Mouse (Mus musculus) liver, embryonic 13.5 days (tissue): ENCODE results near the gene Hc. TPM values are rescaled to one million over a fixed set of nuclear protein-coding genes. Genes with fewer than 3 reads are reported as not detected.
A peak's percentile ranks its signal among the peaks of the same experiment; 100 is the strongest.

Experiments used
- ATAC-seq: fragments of 200-750 bp; cut with Nextera tagmentation; 2 replicates; pipeline ENCODE4 v1.8.0; 2017; ENCODE audit warnings: low read depth, mild to moderate bottlenecking, moderate number of reproducible peaks, moderate library complexity
- DNase-seq: peaks from one replicate; pipeline ENCODE4 v3.0.0; 2022
- H3K27ac ChIP-seq: fragments of 300-500 bp; sonication (generic); 2 replicates; pipeline ENCODE4 v1.5.1; 2015; ENCODE audit warnings: moderate library complexity, mild to moderate bottlenecking, inconsistent platforms
- H3K27me3 ChIP-seq: fragments of 300-500 bp; sonication (generic); 2 replicates; pipeline ENCODE4 v1.6.1; 2015; ENCODE audit warnings: mild to moderate bottlenecking, inconsistent platforms
- H3K36me3 ChIP-seq: fragments of 300-500 bp; sonication (generic); 2 replicates; pipeline ENCODE4 v1.6.1; 2015; ENCODE audit warnings: mild to moderate bottlenecking, inconsistent platforms
- H3K4me1 ChIP-seq: fragments of 300-500 bp; sonication (generic); replicated peaks from 2 replicates; pipeline ENCODE4 v1.6.1; 2015; ENCODE audit warnings: inconsistent platforms
- H3K4me2 ChIP-seq: fragments of 300-500 bp; sonication (generic); 2 replicates; pipeline ENCODE4 v1.6.1; 2015; ENCODE audit warnings: inconsistent platforms, mild to moderate bottlenecking, moderate library complexity
- H3K4me3 ChIP-seq: fragments of 300-500 bp; sonication (generic); replicated peaks from 2 replicates; pipeline ENCODE4 v1.5.1; 2015; ENCODE audit warnings: mild to moderate bottlenecking, inconsistent platforms
- H3K9ac ChIP-seq: fragments of 300-500 bp; sonication (generic); 2 replicates; pipeline ENCODE4 v1.6.1; 2015; ENCODE audit warnings: mild to moderate bottlenecking, inconsistent platforms
- H3K9me3 ChIP-seq: fragments of 300-500 bp; sonication (generic); replicated peaks from 2 replicates; pipeline ENCODE4 v1.6.1; 2016; ENCODE audit warnings: inconsistent platforms
- WGBS: fragments of 180-500 bp; shearing (Covaris S2); methylation state at CpG from one replicate; pipeline ENCODE4 v1.1.7; 2015; ENCODE audit not compliant: insufficient replicate concordance; 5-methylcytosine and 5-hydroxymethylcytosine counted together
- polyA plus RNA-seq: library from polyadenylated mRNA; unstranded; fragments of >200 nt; fragmentation: Nextera tagmentation; extraction: Ambion mirVana; gene quantifications from 2 replicates; pipeline ENCODE4 v1.2.1, GENCODE M21; 2015

The Hc gene
- polyA plus RNA-seq, 1 experiment from 2014 or later = 17.8 TPM

GRCm38 (mm10) chr2:34992729-34993695, 68.2 kb downstream of the Hc start:
- Histone ChIP-seq H3K36me3 (no peaks in the 10 kb centered on the region), H3K27me3 (peaks cover 6% of the 10 kb centered on the region; the same call in 1 of the 2 replicates), H3K4me1 (no peaks in the 10 kb centered on the region), H3K4me2 (no peak overlapping the region), H3K9ac (no peak overlapping the region), H3K9me3 (no peaks in the 10 kb centered on the region), H3K27ac (no peak overlapping the region), H3K4me3 (no peak overlapping the region)
- 27% methylated on average over 9 of the region's 9 CpGs for WGBS
- ATAC-seq (no peak), DNase-seq (no peak)

GRCm38 (mm10) chr2:34991966-34992365, 69.3 kb downstream of the Hc start:
- WGBS = 50% methylated on average over 3 of the region's 3 CpGs
- H3K27ac ChIP-seq = no peak overlapping the region
- no peak for ATAC-seq
- no peaks in the 10 kb centered on the region for H3K36me3 ChIP-seq
- no peak overlapping the region for H3K4me3 ChIP-seq
- no peak for DNase-seq
- no peak overlapping the region for H3K9ac ChIP-seq
- H3K4me2 ChIP-seq = no peak overlapping the region
- H3K9me3 ChIP-seq = no peaks in the 10 kb centered on the region
- no peaks in the 10 kb centered on the region for H3K4me1 ChIP-seq
- H3K27me3 ChIP-seq = peaks cover 6% of the 10 kb centered on the region; the same call in 1 of the 2 replicates

- ATAC-seq = no peak
- no peak overlapping the region for H3K9ac ChIP-seq
- no peaks in the 10 kb centered on the region for H3K36me3 ChIP-seq
- no peaks in the 10 kb centered on the region for H3K4me1 ChIP-seq
- no peak for DNase-seq
- H3K4me3 ChIP-seq = no peak overlapping the region
- peaks cover 6% of the 10 kb centered on the region; the same call in 1 of the 2 replicates for H3K27me3 ChIP-seq
- WGBS = 50% methylated on average over 1 of the region's 1 CpGs
- H3K27ac ChIP-seq = no peak overlapping the region
- H3K4me2 ChIP-seq = no peak overlapping the region
- no peaks in the 10 kb centered on the region for H3K9me3 ChIP-seq
Observed at GRCm38 (mm10) chr2:34989749-34990148, 71.5 kb downstream of the Hc start.

GRCm38 (mm10) chr2:34987595-34987994, 73.6 kb downstream of the Hc start:
- WGBS = 61% methylated on average over 1 of the region's 1 CpGs
- H3K36me3 ChIP-seq = no peaks in the 10 kb centered on the region
- peaks cover 5% of the 10 kb centered on the region; the same call in 1 of the 2 replicates for H3K4me1 ChIP-seq
- H3K27ac ChIP-seq = no peak overlapping the region
- no peak for ATAC-seq
- no peak overlapping the region for H3K9ac ChIP-seq
- DNase-seq = no peak
- no peak overlapping the region for H3K4me2 ChIP-seq
- 0 out of 2 replicates have a peak, but pooled peaks cover under 1% of the 10 kb centered on the region for H3K27me3 ChIP-seq
- H3K9me3 ChIP-seq = no peaks in the 10 kb centered on the region
- H3K4me3 ChIP-seq = no peak overlapping the region

- H3K27me3 ChIP-seq = no peaks in the 10 kb centered on the region
- H3K9ac ChIP-seq = no peak overlapping the region
- H3K27ac ChIP-seq = no peak overlapping the region
- no peaks in the 10 kb centered on the region for H3K9me3 ChIP-seq
- no peak overlapping the region for H3K4me3 ChIP-seq
- no peak for DNase-seq
- 68% methylated on average over 8 of the region's 8 CpGs for WGBS
- no peak overlapping the region for H3K4me2 ChIP-seq
- H3K4me1 ChIP-seq = peaks cover 13% of the 10 kb centered on the region
- no peak for ATAC-seq
- no peaks in the 10 kb centered on the region for H3K36me3 ChIP-seq
Observed at GRCm38 (mm10) chr2:34984885-34985284, 76.4 kb downstream of the Hc start.

- ATAC-seq (peak; percentile 62; the same call in 1 of the 2 replicates), DNase-seq (no peak)
- no peak overlapping the region for H3K4me3 ChIP-seq
- 53% methylated on average over 11 of the region's 11 CpGs for whole genome bisulfite sequencing
- peaks cover 26% of the 10 kb centered on the region for H3K4me1 ChIP-seq
- no peaks in the 10 kb centered on the region for H3K27me3 ChIP-seq
- no peaks in the 10 kb centered on the region for H3K36me3 ChIP-seq
- no peaks in the 10 kb centered on the region for H3K9me3 ChIP-seq
- no peak overlapping the region for H3K9ac ChIP-seq
- no peak overlapping the region; the same call in 1 of the 2 replicates for H3K27ac ChIP-seq
- no peak overlapping the region for H3K4me2 ChIP-seq
Observed at GRCm38 (mm10) chr2:34982906-34983698, 78.1 kb downstream of the Hc start.

GRCm38 (mm10) chr2:34982096-34982724, 79.0 kb downstream of the Hc start:
- no peaks in the 10 kb centered on the region for H3K27me3 ChIP-seq
- H3K9ac ChIP-seq = no peak overlapping the region
- no peak overlapping the region for H3K4me3 ChIP-seq
- ATAC-seq = no peak
- H3K27ac ChIP-seq = no peak overlapping the region
- no peaks in the 10 kb centered on the region for H3K9me3 ChIP-seq
- no peak overlapping the region for H3K4me2 ChIP-seq
- WGBS = 59% methylated on average over 14 of the region's 14 CpGs
- H3K4me1 ChIP-seq = peaks cover 35% of the 10 kb centered on the region
- H3K36me3 ChIP-seq = no peaks in the 10 kb centered on the region
- no peak for DNase-seq

GRCm38 (mm10) chr2:34979459-34980011, 81.7 kb downstream of the Hc start:
- H3K36me3 ChIP-seq = no peaks in the 10 kb centered on the region
- no peak overlapping the region for H3K4me3 ChIP-seq
- WGBS = 18% methylated on average over 3 of the region's 3 CpGs
- no peaks in the 10 kb centered on the region for H3K27me3 ChIP-seq
- no peak overlapping the region for H3K9ac ChIP-seq
- peaks cover 42% of the 10 kb centered on the region for H3K4me1 ChIP-seq
- no peak for DNase-seq
- no peaks in the 10 kb centered on the region; the same call in 1 of the 2 replicates for H3K9me3 ChIP-seq
- no peak overlapping the region for H3K4me2 ChIP-seq
- H3K27ac ChIP-seq = no peak overlapping the region
- ATAC-seq = no peak

DNA sequence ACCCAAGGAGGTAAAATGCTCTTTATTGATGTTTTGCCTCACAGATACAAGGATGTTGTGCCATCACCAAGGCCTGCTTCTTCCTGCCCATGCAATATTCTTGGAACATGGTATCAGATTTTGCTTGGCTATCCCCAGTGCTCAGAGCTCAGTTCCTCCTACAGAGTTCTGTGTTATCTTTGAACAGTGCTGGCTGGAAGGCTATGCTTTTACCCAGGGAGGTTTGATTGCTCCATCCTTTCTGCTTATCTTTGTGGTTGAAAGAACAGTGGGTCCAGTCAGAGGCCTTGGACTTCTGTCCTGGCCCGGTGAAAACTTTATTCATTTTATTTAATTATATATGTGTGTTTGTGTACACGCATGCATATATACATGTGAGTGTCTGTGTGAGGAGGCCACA, 83.0 kb downstream of the Hc start:
- Histone ChIP-seq H3K27me3 (no peaks in the 10 kb centered on the region), H3K9ac (no peak overlapping the region), H3K36me3 (no peaks in the 10 kb centered on the region), H3K4me2 (no peak overlapping the region), H3K9me3 (no peaks in the 10 kb centered on the region; the same call in 1 of the 2 replicates), H3K4me1 (peaks cover 38% of the 10 kb centered on the region), H3K4me3 (no peak overlapping the region), H3K27ac (no peak overlapping the region)
- DNase-seq = no peak
- no peak for ATAC-seq
- WGBS = 51% methylated on average over 2 of the region's 2 CpGs

GRCm38 (mm10) chr2:34976945-34977658, 84.1 kb downstream of the Hc start:
- H3K9ac ChIP-seq = no peak overlapping the region
- peaks cover 37% of the 10 kb centered on the region for H3K4me1 ChIP-seq
- H3K27me3 ChIP-seq = no peaks in the 10 kb centered on the region
- no peak overlapping the region for H3K4me2 ChIP-seq
- no peaks in the 10 kb centered on the region for H3K36me3 ChIP-seq
- H3K27ac ChIP-seq = peak overlapping the region; percentile 29; the same call in 1 of the 2 replicates
- ATAC-seq (no peak), DNase-seq (no peak)
- H3K4me3 ChIP-seq = no peak overlapping the region
- H3K9me3 ChIP-seq = no peaks in the 10 kb centered on the region; the same call in 1 of the 2 replicates
- 29% methylated on average over 8 of the region's 8 CpGs for WGBS
